Mouse (Mus musculus): ENCODE data around the gene Cnp.

DNA sequence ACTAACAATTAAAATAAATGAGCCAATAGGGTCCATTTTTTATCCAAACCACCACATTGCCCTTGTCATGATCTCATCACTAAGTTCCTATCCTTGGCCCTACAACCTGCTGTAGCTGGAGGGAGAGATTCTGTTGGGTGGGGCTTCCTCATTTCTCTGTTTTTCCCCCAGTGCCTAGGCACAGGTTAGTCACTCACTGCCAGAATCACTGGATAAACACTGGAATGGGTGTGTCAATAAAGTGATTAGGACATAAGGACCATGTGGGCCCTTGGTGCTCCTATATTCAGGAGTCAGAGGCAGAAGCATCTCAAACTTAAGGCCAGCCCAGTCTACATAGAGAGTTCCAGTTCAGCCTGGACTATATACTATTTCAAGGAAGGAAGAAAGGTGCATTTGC lies 38.2 kb upstream of the Cnp start:
- TF ChIP-seq CTCF (conservative IDR thresholded peaks at IDR 0.05; ENCODE audit: insufficient read depth, insufficient read length, low read depth, low read length) (no peak), POLR2A (IDR thresholded peaks at IDR 0.05; ENCODE audit: low read depth, low read length) (no peak)

All from kidney, adult 2 months (tissue).